Mouse (Mus musculus): ENCODE measurements around the gene Ostc. TPM values are rescaled to one million over a fixed set of nuclear protein-coding genes. Genes with fewer than 3 reads are reported as not detected.
A peak's percentile ranks its signal among the peaks of the same experiment; 100 is the strongest.

Gene Ostc
- polyA plus RNA-seq, 1 experiment from 2014 or later = 190 TPM

DNA sequence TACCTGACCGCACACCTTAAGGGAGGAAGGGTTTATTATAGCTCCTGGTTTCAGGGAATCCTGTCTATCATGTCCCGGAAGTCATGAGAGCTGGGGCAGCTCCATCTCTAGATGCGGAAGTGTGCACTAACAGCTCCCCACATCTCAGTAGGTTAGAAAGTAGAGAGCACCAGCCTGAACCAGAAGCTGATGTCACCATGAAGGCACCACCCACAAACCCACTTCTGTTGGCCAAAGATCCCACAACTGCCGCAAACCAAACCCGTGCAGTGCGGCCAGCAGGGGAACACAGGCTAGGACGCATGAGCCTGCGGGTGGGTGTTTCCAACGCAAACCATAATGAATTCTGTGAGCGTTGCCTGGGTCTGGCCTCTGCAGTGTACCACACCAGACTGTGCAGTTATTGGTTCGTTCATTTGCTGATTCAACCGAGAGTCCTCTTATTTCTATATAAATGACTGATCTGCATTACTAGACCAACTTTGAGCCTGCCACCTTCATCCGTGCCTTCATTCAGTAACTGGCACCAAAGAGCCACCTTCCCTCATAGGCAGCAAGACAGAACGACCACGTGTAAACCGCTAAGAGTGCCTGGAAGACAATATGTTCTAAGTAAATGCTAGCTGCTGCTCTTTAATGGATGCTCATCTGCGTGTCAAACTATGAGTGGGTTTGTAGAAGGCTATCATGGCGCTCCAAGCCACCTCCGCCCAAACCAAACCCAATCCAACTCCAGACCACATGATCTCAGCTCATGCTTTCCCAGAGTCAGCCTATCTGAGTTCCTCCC is 31.4 kb downstream of the Ostc start:
- Histone ChIP-seq H3K4me3 (ENCODE audit: low read depth, low read length) (no peak overlapping the region), H3K4me2 (ENCODE audit: low read depth, low read length) (no peak overlapping the region), H3K36me3 (ENCODE audit: control insufficient read depth, insufficient read depth, low read length) (no peaks in the 10 kb centered on the region), H3K4me1 (ENCODE audit: control insufficient read depth, insufficient read depth, low read length) (no peaks in the 10 kb centered on the region), H3K9ac (replicated peaks; ENCODE audit: low read depth, low read length) (no peak overlapping the region), H3K27me3 (ENCODE audit: control insufficient read depth, insufficient read depth, low read length) (no peaks in the 10 kb centered on the region), H3K27ac (ENCODE audit: low read depth, low read length) (no peak overlapping the region), H3K9me3 (ENCODE audit: control insufficient read depth, low read length) (no peaks in the 10 kb centered on the region)
- 95% methylated on average over 19 of the region's 19 CpGs for WGBS
- ATAC-seq (ENCODE audit: low read depth) = no peak

DNA sequence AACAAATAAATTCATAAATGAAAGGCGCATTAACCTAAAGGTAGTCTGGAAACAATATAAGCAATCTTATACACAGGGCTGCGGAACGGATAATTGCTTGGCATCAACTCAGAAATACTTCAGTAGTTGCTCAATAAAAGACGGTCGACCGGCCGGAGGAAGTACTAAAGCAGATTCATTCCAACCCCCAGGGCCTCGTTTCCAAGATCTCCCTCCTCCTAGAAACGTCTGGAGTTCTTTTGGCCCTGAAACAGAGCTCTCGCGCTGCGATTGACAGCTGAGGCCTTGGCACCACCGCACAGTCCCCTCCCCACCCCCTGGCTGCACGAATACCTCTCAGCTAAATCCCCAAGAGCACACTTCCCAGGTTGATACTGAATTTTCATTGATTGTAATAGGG is 38.0 kb downstream of the Ostc start:
- Histone ChIP-seq H3K27ac (ENCODE audit: low read depth, low read length) (no peak overlapping the region), H3K4me1 (ENCODE audit: control insufficient read depth, insufficient read depth, low read length) (no peaks in the 10 kb centered on the region), H3K9ac (replicated peaks; ENCODE audit: low read depth, low read length) (no peak overlapping the region), H3K4me2 (ENCODE audit: low read depth, low read length) (no peak overlapping the region), H3K9me3 (ENCODE audit: control insufficient read depth, low read length) (no peaks in the 10 kb centered on the region), H3K4me3 (ENCODE audit: low read depth, low read length) (no peak overlapping the region), H3K36me3 (ENCODE audit: control insufficient read depth, insufficient read depth, low read length) (no peaks in the 10 kb centered on the region), H3K27me3 (ENCODE audit: control insufficient read depth, insufficient read depth, low read length) (no peaks in the 10 kb centered on the region)
- ATAC-seq (ENCODE audit: low read depth) = peak; percentile 38; the same call in 1 of the 2 replicates
- WGBS = 40% methylated on average over 14 of the region's 14 CpGs

DNA sequence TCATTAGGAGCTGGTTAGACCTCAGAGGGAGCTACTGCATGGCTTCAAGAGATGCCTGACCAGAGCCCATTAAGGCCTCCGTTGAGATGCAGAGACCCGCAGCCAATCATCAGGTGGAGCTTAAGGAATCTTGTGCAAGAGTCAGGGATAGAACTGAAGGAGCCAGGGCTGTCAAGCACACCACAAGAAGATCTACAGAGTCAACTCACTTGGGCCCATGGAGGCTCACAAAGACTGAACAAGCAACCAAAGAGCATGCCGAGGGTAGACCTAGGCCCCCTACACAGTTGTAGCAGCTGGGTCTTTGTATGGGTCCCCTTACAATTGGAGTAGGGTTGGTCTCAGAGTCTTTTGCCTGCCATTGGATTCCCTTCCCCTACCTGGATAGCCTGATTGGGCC is 46.7 kb downstream of the Ostc start:
- Histone ChIP-seq H3K4me1 (ENCODE audit: control insufficient read depth, insufficient read depth, low read length) (no peaks in the 10 kb centered on the region), H3K4me3 (ENCODE audit: low read depth, low read length) (no peak overlapping the region), H3K36me3 (ENCODE audit: control insufficient read depth, insufficient read depth, low read length) (no peaks in the 10 kb centered on the region), H3K27me3 (ENCODE audit: control insufficient read depth, insufficient read depth, low read length) (no peaks in the 10 kb centered on the region), H3K27ac (ENCODE audit: low read depth, low read length) (no peak overlapping the region), H3K9ac (replicated peaks; ENCODE audit: low read depth, low read length) (no peak overlapping the region), H3K9me3 (ENCODE audit: control insufficient read depth, low read length) (no peaks in the 10 kb centered on the region), H3K4me2 (ENCODE audit: low read depth, low read length) (no peak overlapping the region)
- WGBS = 95% methylated on average over 3 of the region's 3 CpGs
- no peak for ATAC-seq (ENCODE audit: low read depth)

DNA sequence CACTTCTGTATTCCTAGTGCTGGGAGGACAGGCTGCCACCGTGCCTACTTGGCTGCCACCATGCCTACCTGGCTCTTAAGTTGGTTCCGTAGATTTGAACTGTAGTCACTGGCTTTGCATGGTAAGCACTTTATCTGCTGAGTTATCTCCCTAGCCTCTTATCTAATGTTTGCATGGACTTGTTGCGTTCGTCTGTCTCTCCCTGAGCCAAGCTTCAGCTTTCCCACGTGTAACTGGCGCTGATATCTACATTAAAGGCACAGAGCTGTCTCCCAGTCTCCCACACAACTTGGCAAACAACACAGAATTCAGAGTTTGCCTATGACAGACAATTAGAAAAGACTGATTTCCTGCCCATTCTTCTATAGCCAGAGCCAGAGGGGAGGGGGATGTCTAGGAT is 48.6 kb downstream of the Ostc start:
- H3K4me2 ChIP-seq (ENCODE audit: low read depth, low read length) = no peak overlapping the region
- ATAC-seq (ENCODE audit: low read depth) = no peak

DNA sequence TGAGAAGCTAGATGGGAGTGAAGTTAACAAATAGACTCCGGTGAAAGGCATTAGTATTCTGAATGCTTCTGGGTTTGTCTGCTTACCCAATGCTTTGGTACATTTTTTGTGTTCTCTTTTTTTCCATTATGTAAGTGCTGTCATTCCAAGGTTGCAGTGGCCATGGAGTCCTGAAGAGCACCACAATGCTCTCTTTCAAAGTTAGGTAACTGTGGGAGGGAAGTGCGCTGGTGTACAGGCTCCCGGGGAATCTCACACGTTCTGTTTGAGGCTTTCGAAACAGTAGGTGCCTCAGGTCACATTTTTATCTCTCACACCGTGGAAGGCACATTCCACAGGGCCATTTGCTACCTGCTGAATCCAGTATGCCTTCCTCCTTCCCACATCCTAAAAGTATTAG is 59.7 kb downstream of the Ostc start:
- Histone ChIP-seq H3K9me3 (ENCODE audit: control insufficient read depth, low read length) (no peaks in the 10 kb centered on the region), H3K36me3 (ENCODE audit: control insufficient read depth, insufficient read depth, low read length) (no peaks in the 10 kb centered on the region), H3K4me1 (ENCODE audit: control insufficient read depth, insufficient read depth, low read length) (no peaks in the 10 kb centered on the region), H3K27ac (ENCODE audit: low read depth, low read length) (no peak overlapping the region), H3K4me3 (ENCODE audit: low read depth, low read length) (no peak overlapping the region), H3K9ac (replicated peaks; ENCODE audit: low read depth, low read length) (no peak overlapping the region), H3K4me2 (ENCODE audit: low read depth, low read length) (no peak overlapping the region), H3K27me3 (ENCODE audit: control insufficient read depth, insufficient read depth, low read length) (no peaks in the 10 kb centered on the region)
- no peak for ATAC-seq (ENCODE audit: low read depth)
- WGBS = 62% methylated on average over 6 of the region's 6 CpGs

More for the DNA sequence above, 48.6 kb downstream of the Ostc start:
- WGBS = 88% methylated on average over 6 of the region's 6 CpGs
- Histone ChIP-seq H3K27me3 (ENCODE audit: control insufficient read depth, insufficient read depth, low read length) (no peaks in the 10 kb centered on the region), H3K4me3 (ENCODE audit: low read depth, low read length) (no peak overlapping the region), H3K27ac (ENCODE audit: low read depth, low read length) (no peak overlapping the region), H3K9ac (replicated peaks; ENCODE audit: low read depth, low read length) (no peak overlapping the region), H3K36me3 (ENCODE audit: control insufficient read depth, insufficient read depth, low read length) (no peaks in the 10 kb centered on the region), H3K4me1 (ENCODE audit: control insufficient read depth, insufficient read depth, low read length) (no peaks in the 10 kb centered on the region), H3K9me3 (ENCODE audit: control insufficient read depth, low read length) (no peaks in the 10 kb centered on the region)

DNA sequence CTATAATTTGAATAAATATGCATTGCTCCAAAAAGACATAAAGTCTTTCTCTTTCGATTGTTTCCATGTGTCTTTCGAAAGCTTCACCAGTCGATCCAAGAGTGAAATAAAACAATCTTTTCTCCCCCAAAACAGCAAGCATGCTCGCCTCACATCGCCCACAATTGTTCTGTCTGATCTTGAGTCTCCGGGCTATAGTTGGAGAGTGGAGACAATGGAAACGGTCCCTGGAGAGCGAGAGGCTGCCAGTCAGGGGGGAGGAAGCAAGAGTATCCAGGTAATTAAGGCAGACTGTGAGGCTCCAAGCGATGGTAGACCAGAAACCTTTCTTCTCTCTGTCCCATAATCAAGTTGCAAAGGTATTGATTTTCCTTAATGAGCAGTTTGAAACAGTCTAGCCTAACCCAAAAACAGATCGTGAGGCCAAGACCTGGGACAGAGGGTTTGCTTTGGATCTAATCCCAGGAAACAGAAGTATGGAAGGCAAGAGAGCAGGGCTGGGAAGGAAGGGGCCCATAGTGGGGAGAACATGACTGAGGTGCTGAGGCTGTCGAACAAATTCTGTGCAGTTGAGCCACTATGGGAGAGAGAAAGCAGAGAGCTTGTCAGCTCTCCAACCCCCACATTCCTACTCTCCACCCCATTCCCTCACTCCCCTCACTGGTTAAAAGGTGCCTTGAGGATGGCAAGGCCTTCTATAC is 63.0 kb downstream of the Ostc start:
- WGBS = 76% methylated on average over 11 of the region's 11 CpGs
- ATAC-seq (ENCODE audit: low read depth) = no peak
- no peaks in the 10 kb centered on the region for H3K36me3 ChIP-seq (ENCODE audit: control insufficient read depth, insufficient read depth, low read length)

More for the DNA sequence above, 63.0 kb downstream of the Ostc start:
- no peaks in the 10 kb centered on the region for H3K9me3 ChIP-seq (ENCODE audit: control insufficient read depth, low read length)
- H3K27me3 ChIP-seq (ENCODE audit: control insufficient read depth, insufficient read depth, low read length) = no peaks in the 10 kb centered on the region
- no peak overlapping the region for H3K9ac ChIP-seq (replicated peaks; ENCODE audit: low read depth, low read length)
- H3K4me1 ChIP-seq (ENCODE audit: control insufficient read depth, insufficient read depth, low read length) = no peaks in the 10 kb centered on the region
- H3K4me2 ChIP-seq (ENCODE audit: low read depth, low read length) = no peak overlapping the region
- H3K4me3 ChIP-seq (ENCODE audit: low read depth, low read length) = no peak overlapping the region
- H3K27ac ChIP-seq (ENCODE audit: low read depth, low read length) = no peak overlapping the region

Other genes starting within 250 kb of the Ostc start
- gene Etnppl, start 92.0 kb downstream of the Ostc start, polyA plus RNA-seq (2014; fragmentation: Nextera tagmentation; extraction: Ambion mirVana) = not detected in 2 replicates
- gene Rpl34, start 21.0 kb upstream of the Ostc start, polyA plus RNA-seq (2014; fragmentation: Nextera tagmentation; extraction: Ambion mirVana) = 565 and 577 TPM in 2 replicates

Measured in neural tube, embryonic 14.5 days (tissue).